Mouse (Mus musculus): ENCODE measurements around the gene Kif16b. TPM values are rescaled to one million over a fixed set of nuclear protein-coding genes. Genes with fewer than 3 reads are reported as not detected.

Kif16b gene
- polyA plus RNA-seq, 1 experiment from 2014 or later = 3.3 TPM

DNA sequence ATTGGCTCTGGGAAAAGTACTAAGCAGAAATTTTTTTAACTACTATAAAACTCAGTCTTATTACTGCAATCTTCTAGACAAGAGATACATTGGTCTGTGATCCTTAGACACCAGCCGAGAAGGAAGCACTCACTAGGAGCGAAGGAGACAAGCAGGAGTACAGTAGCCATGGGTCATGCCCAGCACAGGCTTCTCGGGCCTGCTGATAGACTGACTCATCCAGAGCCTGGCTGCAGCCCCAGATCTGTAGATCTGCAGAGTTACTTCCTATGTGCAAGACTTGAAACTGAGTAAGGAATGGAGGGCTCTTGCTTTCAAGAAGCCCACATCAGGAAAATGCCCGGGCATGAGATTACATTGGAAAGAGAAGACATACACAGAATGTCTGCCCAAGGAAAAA lies 169.0 kb downstream of the Kif16b start:
- Histone ChIP-seq H3K9me3 (ENCODE audit: control insufficient read depth, low read length) (no peaks in the 10 kb centered on the region), H3K36me3 (ENCODE audit: control insufficient read depth, insufficient read depth, low read length) (no peaks in the 10 kb centered on the region)

DNA sequence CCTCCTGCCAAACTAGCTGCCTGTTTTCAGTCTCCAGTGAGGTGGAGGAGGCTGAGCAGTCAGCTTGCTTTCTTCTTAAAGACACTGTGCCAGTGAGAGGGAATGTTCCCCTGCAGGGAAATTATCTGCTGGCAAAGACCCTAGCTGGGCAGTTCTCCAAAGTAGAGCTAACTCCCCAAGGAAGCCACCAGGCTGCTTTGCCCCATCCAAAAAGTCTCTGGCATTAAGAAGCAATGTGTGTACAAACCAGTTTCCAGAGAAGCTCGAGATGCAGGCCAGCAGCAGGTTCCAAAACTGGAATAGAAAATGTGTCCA lies 169.6 kb downstream of the Kif16b start:
- Histone ChIP-seq H3K4me2 (ENCODE audit: low read length) (peak overlapping the region; percentile 27; the same call in 1 of the 2 replicates), H3K9me3 (ENCODE audit: control insufficient read depth, low read length) (no peaks in the 10 kb centered on the region), H3K36me3 (ENCODE audit: control insufficient read depth, insufficient read depth, low read length) (no peaks in the 10 kb centered on the region), H3K27me3 (replicated peaks; ENCODE audit: control insufficient read depth, insufficient read depth, low read length) (no peaks in the 10 kb centered on the region), H3K4me1 (ENCODE audit: control insufficient read depth, insufficient read depth, low read depth, low read length) (peaks cover 11% of the 10 kb centered on the region), H3K4me3 (ENCODE audit: low read length) (no peak overlapping the region), H3K27ac (ENCODE audit: low read depth, low read length) (peak overlapping the region; percentile 61), H3K9ac (ENCODE audit: low read depth, low read length) (no peak overlapping the region)
- ATAC-seq = peak; percentile 95
- WGBS = 58% methylated on average over 1 of the region's 1 CpGs

More for the DNA sequence above, 169.0 kb downstream of the Kif16b start:
- Histone ChIP-seq H3K4me3 (ENCODE audit: low read length) (no peak overlapping the region), H3K9ac (ENCODE audit: low read depth, low read length) (no peak overlapping the region), H3K4me1 (ENCODE audit: control insufficient read depth, insufficient read depth, low read depth, low read length) (peaks cover 11% of the 10 kb centered on the region), H3K4me2 (ENCODE audit: low read length) (no peak overlapping the region), H3K27me3 (replicated peaks; ENCODE audit: control insufficient read depth, insufficient read depth, low read length) (no peaks in the 10 kb centered on the region), H3K27ac (ENCODE audit: low read depth, low read length) (no peak overlapping the region)
- no peak for ATAC-seq
- WGBS = 80% methylated on average over 4 of the region's 4 CpGs

DNA sequence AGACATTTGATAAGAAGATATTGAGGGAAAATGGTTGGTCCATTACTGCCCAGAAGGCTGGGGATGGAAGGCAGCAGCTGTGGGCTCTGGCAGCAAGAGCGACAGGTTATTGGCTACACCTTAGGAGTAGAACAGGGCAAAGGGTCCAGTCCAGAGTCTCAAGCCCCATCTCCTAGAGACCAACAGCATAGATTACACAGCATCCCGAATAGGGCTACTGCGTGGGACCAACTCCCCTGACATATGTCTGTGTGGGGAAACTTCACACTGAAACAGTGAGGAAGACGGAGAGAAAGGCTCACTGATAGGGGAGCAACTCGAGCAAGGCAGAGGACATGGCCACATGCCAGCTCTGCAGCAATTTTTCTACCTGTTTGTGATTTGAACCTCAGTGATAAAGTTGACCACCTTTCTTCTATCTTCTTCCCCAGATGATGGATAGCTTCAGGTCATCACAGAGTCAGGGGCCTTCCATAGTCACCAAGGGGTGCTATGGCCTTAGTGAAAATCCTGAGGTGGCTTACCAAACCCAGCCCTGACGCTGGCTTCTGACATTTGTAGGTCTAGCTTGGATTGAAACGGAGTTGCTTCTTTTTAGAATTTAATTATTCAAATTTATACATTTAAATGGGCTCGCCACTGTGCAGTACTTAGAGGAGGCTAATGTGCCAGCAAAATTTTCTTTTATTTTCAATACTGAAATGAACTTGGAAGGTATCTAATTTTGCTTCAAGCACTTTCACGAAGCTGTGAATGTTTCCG lies 170.1 kb downstream of the Kif16b start:
- H3K4me3 ChIP-seq (ENCODE audit: low read length) = no peak overlapping the region
- H3K4me1 ChIP-seq (ENCODE audit: control insufficient read depth, insufficient read depth, low read depth, low read length) = peaks cover 11% of the 10 kb centered on the region
- H3K9me3 ChIP-seq (ENCODE audit: control insufficient read depth, low read length) = no peaks in the 10 kb centered on the region
- 56% methylated on average over 10 of the region's 10 CpGs for WGBS
- H3K27ac ChIP-seq (ENCODE audit: low read depth, low read length) = peak overlapping the region; percentile 61
- H3K36me3 ChIP-seq (ENCODE audit: control insufficient read depth, insufficient read depth, low read length) = no peaks in the 10 kb centered on the region
- no peak overlapping the region for H3K9ac ChIP-seq (ENCODE audit: low read depth, low read length)
- no peaks in the 10 kb centered on the region for H3K27me3 ChIP-seq (replicated peaks; ENCODE audit: control insufficient read depth, insufficient read depth, low read length)
- no peak for ATAC-seq
- peak overlapping the region; percentile 27; the same call in 1 of the 2 replicates for H3K4me2 ChIP-seq (ENCODE audit: low read length)

DNA sequence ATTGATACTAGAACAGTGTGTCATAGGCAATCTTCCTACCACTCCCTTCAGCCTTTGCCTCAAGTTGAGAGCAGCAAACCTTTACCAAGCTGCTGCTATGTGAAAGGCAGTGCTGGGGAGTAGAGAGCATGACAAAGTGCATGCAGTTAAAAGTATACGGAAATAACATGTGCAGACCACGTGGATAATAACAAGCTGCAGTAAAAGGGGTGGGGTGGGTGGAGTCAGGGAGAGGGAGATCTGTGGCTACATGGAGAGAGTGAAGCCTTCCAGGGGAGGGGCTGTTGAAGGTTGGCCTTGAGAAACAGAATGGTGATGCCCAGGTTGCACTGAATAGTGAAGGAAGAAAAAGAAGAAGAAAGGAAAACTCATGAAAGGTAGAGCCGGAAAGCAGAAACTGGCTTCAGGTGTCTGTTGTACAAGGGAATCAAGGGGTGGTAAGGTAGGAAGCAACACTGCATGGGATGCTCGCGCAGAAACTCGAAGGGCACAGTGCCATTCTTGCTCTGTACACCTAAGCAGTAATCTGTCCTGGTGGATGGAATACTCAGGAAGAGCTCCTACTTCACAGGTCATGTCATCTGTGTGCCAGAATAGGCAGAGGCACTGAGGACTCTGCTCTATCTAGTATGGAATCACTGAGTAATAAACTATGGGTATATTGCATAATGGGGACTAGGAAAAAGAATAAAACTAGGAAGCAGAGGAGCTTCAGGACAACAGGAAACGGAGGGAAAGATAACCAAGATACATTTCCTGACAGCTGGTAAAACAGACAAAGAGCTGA lies 176.9 kb downstream of the Kif16b start:
- Histone ChIP-seq H3K4me3 (ENCODE audit: low read length) (no peak overlapping the region), H3K9ac (ENCODE audit: low read depth, low read length) (no peak overlapping the region), H3K4me2 (ENCODE audit: low read length) (no peak overlapping the region), H3K27ac (ENCODE audit: low read depth, low read length) (no peak overlapping the region), H3K9me3 (ENCODE audit: control insufficient read depth, low read length) (no peaks in the 10 kb centered on the region), H3K36me3 (ENCODE audit: control insufficient read depth, insufficient read depth, low read length) (no peaks in the 10 kb centered on the region), H3K27me3 (replicated peaks; ENCODE audit: control insufficient read depth, insufficient read depth, low read length) (no peaks in the 10 kb centered on the region), H3K4me1 (ENCODE audit: control insufficient read depth, insufficient read depth, low read depth, low read length) (no peaks in the 10 kb centered on the region)
- WGBS = 88% methylated on average over 7 of the region's 7 CpGs
- ATAC-seq = no peak

DNA sequence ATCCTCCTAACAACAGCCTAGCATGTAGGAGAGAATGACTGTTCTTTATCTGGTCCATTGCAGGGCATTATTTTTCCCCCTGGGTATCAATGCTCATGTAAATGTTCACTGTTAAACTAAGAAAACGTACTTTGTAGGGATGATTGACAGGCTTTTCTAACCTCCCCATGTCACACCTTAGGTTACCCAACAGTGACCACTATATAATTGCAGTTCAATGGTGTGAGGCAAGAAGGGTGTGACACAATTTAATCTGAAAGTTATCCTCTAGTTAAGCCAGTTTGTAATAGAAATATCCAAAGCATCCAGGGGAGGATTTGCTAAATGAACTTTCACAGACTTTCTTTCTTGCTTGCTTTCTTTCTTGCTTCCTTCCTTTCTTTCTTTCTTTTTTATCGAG lies 181.2 kb downstream of the Kif16b start:
- no peaks in the 10 kb centered on the region for H3K36me3 ChIP-seq (ENCODE audit: control insufficient read depth, insufficient read depth, low read length)
- no peaks in the 10 kb centered on the region for H3K27me3 ChIP-seq (replicated peaks; ENCODE audit: control insufficient read depth, insufficient read depth, low read length)
- 64% methylated on average over 2 of the region's 2 CpGs for WGBS
- no peaks in the 10 kb centered on the region for H3K4me1 ChIP-seq (ENCODE audit: control insufficient read depth, insufficient read depth, low read depth, low read length)
- no peaks in the 10 kb centered on the region for H3K9me3 ChIP-seq (ENCODE audit: control insufficient read depth, low read length)
- ATAC-seq = no peak
- H3K4me2 ChIP-seq (ENCODE audit: low read length) = no peak overlapping the region
- H3K27ac ChIP-seq (ENCODE audit: low read depth, low read length) = no peak overlapping the region
- H3K4me3 ChIP-seq (ENCODE audit: low read length) = no peak overlapping the region
- H3K9ac ChIP-seq (ENCODE audit: low read depth, low read length) = no peak overlapping the region

DNA sequence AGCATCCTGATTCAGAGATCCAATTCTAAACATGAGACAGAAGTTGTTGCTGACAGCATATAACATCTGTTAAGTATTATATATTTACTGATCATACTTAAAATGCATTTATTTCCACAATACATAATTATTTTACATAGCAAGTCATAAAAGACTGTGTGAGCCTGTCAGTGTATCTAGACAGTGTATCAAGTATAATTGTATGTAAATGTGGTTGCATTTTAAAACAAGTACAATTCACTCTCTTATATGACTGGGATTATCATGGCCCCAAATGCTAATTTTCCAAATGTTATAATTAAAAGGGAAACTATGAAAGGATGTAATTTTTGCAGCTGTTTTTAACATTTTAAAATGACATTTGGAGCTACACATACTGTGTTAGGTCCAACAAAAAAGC lies 182.3 kb downstream of the Kif16b start:
- ATAC-seq = no peak
- Histone ChIP-seq H3K4me3 (ENCODE audit: low read length) (no peak overlapping the region), H3K27me3 (replicated peaks; ENCODE audit: control insufficient read depth, insufficient read depth, low read length) (no peaks in the 10 kb centered on the region), H3K4me1 (ENCODE audit: control insufficient read depth, insufficient read depth, low read depth, low read length) (no peaks in the 10 kb centered on the region), H3K27ac (ENCODE audit: low read depth, low read length) (no peak overlapping the region), H3K36me3 (ENCODE audit: control insufficient read depth, insufficient read depth, low read length) (no peaks in the 10 kb centered on the region), H3K4me2 (ENCODE audit: low read length) (no peak overlapping the region), H3K9ac (ENCODE audit: low read depth, low read length) (no peak overlapping the region), H3K9me3 (ENCODE audit: control insufficient read depth, low read length) (no peaks in the 10 kb centered on the region)

DNA sequence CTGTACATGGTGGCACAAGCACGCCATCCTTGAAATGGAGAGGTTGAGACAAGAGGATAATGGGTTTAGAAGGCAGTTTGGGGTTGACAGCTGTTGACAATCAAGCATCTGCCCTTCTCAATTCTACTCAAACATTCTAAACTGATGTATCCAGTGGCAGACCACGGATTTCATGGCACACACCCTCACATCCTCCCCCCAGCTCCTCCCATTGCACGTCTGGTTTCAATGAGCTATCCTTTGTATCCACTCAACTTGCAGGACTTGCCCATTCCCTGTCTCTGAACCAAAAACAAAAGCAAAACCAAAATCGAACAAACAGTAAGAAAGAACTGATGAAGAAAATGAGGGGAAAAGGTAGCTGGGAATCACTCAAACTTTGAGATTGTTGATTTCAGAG lies 183.7 kb downstream of the Kif16b start:
- no peaks in the 10 kb centered on the region for H3K27me3 ChIP-seq (replicated peaks; ENCODE audit: control insufficient read depth, insufficient read depth, low read length)
- 75% methylated on average over 4 of the region's 4 CpGs for WGBS
- no peaks in the 10 kb centered on the region for H3K36me3 ChIP-seq (ENCODE audit: control insufficient read depth, insufficient read depth, low read length)
- H3K4me1 ChIP-seq (ENCODE audit: control insufficient read depth, insufficient read depth, low read depth, low read length) = no peaks in the 10 kb centered on the region
- no peak overlapping the region for H3K9ac ChIP-seq (ENCODE audit: low read depth, low read length)
- no peak for ATAC-seq
- no peaks in the 10 kb centered on the region for H3K9me3 ChIP-seq (ENCODE audit: control insufficient read depth, low read length)
- H3K4me3 ChIP-seq (ENCODE audit: low read length) = no peak overlapping the region
- no peak overlapping the region for H3K27ac ChIP-seq (ENCODE audit: low read depth, low read length)
- no peak overlapping the region for H3K4me2 ChIP-seq (ENCODE audit: low read length)

DNA sequence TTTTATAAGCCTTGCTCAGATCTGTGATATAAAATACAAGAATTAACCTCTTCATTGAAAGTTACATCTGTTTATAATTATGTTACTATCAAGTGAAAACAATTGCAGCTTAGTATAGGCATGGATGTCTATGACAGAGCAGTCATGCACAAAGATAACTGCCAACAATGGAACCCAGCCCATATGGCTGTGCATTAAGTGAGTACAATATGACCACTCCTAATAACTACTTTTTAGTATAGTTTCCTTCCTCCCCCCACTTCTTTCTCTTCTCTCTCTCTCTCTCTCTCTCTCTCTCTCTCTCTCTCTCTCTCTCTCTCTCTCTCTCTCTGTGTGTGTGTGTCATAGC lies 185.4 kb downstream of the Kif16b start:
- no peaks in the 10 kb centered on the region for H3K9me3 ChIP-seq (ENCODE audit: control insufficient read depth, low read length)
- no peak for ATAC-seq
- no peak overlapping the region for H3K4me3 ChIP-seq (ENCODE audit: low read length)
- H3K36me3 ChIP-seq (ENCODE audit: control insufficient read depth, insufficient read depth, low read length) = no peaks in the 10 kb centered on the region; the same call in 1 of the 2 replicates
- H3K4me1 ChIP-seq (ENCODE audit: control insufficient read depth, insufficient read depth, low read depth, low read length) = no peaks in the 10 kb centered on the region
- H3K9ac ChIP-seq (ENCODE audit: low read depth, low read length) = no peak overlapping the region
- H3K27me3 ChIP-seq (replicated peaks; ENCODE audit: control insufficient read depth, insufficient read depth, low read length) = no peaks in the 10 kb centered on the region
- H3K27ac ChIP-seq (ENCODE audit: low read depth, low read length) = no peak overlapping the region
- no peak overlapping the region for H3K4me2 ChIP-seq (ENCODE audit: low read length)

DNA sequence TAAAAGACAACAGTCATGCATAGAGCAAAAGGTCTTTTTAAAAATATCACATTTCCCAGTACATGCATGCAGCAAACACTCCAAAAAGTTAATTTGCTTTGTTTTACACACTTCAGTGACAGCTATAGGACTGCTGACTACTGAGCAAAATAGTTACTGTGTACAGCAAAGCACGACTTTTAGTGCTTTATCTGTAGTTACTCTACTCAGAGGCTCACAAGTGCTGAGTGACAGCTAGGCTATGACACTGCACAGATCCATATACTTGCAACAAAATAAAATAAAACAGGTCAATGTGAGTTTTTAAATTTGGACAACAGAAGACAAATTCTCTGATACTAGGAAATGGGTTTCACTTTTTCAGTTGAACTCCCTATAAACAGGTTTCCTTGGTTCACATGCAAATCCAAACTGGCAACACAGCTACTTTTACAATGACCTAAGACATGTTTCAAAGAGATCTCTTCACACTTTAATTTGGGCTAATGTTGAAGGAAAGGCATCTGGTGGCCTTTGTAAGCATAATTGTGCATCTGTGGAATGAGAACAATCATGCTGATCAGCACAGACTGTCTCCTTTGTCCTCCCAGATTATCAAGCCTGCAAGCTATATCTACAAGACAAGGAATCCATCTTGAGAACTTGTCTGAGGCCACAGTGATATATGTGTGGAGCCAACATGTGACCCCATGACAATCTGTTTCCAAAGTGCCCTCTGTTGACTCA lies 186.0 kb downstream of the Kif16b start:
- Histone ChIP-seq H3K9ac (ENCODE audit: low read depth, low read length) (no peak overlapping the region), H3K4me3 (ENCODE audit: low read length) (no peak overlapping the region), H3K4me2 (ENCODE audit: low read length) (no peak overlapping the region), H3K27ac (ENCODE audit: low read depth, low read length) (no peak overlapping the region), H3K9me3 (ENCODE audit: control insufficient read depth, low read length) (no peaks in the 10 kb centered on the region), H3K4me1 (ENCODE audit: control insufficient read depth, insufficient read depth, low read depth, low read length) (no peaks in the 10 kb centered on the region), H3K36me3 (ENCODE audit: control insufficient read depth, insufficient read depth, low read length) (no peaks in the 10 kb centered on the region; the same call in 1 of the 2 replicates), H3K27me3 (replicated peaks; ENCODE audit: control insufficient read depth, insufficient read depth, low read length) (no peaks in the 10 kb centered on the region)
- ATAC-seq = no peak
- WGBS = 39% methylated on average over 1 of the region's 1 CpGs
